Mouse (Mus musculus) midbrain, embryonic 12.5 days (tissue): ENCODE data around the gene Ankrd13d. TPM values are rescaled to one million over a fixed set of nuclear protein-coding genes. Genes with fewer than 3 reads are reported as not detected.
A peak's percentile ranks its signal among the peaks of the same experiment; 100 is the strongest.

Experiments
- ATAC-seq: fragments of 200-750 bp; cut with Nextera tagmentation; 2 replicates; pipeline ENCODE4 v1.8.0; 2017; ENCODE audit warnings: low read depth, moderate TSS enrichment, moderate library complexity; ENCODE audit not compliant: low FRiP score
- H3K27ac ChIP-seq: fragments of 300-500 bp; sonication (generic); replicated peaks from 2 replicates; pipeline ENCODE4 v1.5.1; 2016; ENCODE audit warnings: mild to moderate bottlenecking
- H3K27me3 ChIP-seq: fragments of 300-500 bp; sonication (generic); 2 replicates; pipeline ENCODE4 v1.6.1; 2016; ENCODE audit warnings: mild to moderate bottlenecking
- H3K36me3 ChIP-seq: fragments of 300-500 bp; sonication (generic); 2 replicates; pipeline ENCODE4 v1.6.1; 2016
- H3K4me1 ChIP-seq: fragments of 300-500 bp; sonication (generic); 2 replicates; pipeline ENCODE4 v1.6.1; 2016
- H3K4me2 ChIP-seq: fragments of 300-500 bp; sonication (generic); replicated peaks from 2 replicates; pipeline ENCODE4 v1.6.1; 2016; ENCODE audit warnings: mild to moderate bottlenecking, moderate library complexity
- H3K4me3 ChIP-seq: fragments of 300-500 bp; sonication (generic); 2 replicates; pipeline ENCODE4 v1.5.1; 2016; ENCODE audit warnings: mild to moderate bottlenecking
- H3K9ac ChIP-seq: fragments of 300-500 bp; sonication (generic); replicated peaks from 2 replicates; pipeline ENCODE4 v1.6.1; 2016; ENCODE audit warnings: mild to moderate bottlenecking, moderate library complexity
- H3K9me3 ChIP-seq: fragments of 300-500 bp; sonication (generic); 2 replicates; pipeline ENCODE4 v1.6.1; 2016; ENCODE audit warnings: mild to moderate bottlenecking
- WGBS: fragments of 180-500 bp; shearing (Covaris S2); methylation state at CpG from one replicate; pipeline ENCODE4 v1.1.7; 2016; 5-methylcytosine and 5-hydroxymethylcytosine counted together
- polyA plus RNA-seq: library from polyadenylated mRNA; unstranded; fragments of >200 nt; fragmentation: Nextera tagmentation; extraction: Ambion mirVana; gene quantifications from 2 replicates; pipeline ENCODE4 v1.2.1, GENCODE M21; 2016

Ankrd13d gene
- polyA plus RNA-seq, 1 experiment from 2014 or later, result 18.9 TPM

DNA sequence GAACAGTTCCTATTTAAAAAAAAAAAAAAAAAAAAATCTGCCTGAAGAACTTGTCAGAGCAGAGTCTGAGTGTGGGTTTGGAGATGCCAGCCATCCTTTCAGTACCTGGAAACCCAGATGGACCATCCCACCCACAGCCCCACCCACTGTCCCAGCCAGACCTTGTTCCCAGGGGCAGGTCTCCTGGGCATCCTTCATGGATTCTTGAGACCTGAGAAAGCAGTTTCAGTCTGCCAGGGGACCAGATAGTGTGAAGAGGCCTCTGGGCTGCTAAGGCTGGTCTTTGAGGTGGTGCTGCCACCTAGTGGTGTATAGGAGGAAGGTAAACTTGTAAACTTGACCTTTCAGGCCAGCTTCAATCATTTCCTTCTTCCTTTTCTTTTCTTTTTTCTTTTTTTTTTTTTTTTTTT is 26.8 kb upstream of the Ankrd13d start:
- H3K4me2 ChIP-seq, result no peak overlapping the region
- H3K9ac ChIP-seq, result no peak overlapping the region
- peaks cover 7% of the 10 kb centered on the region for H3K36me3 ChIP-seq
- H3K27ac ChIP-seq, result no peak overlapping the region
- H3K4me3 ChIP-seq, result no peak overlapping the region
- H3K4me1 ChIP-seq, result peaks cover 10% of the 10 kb centered on the region
- H3K9me3 ChIP-seq, result no peaks in the 10 kb centered on the region
- H3K27me3 ChIP-seq, result no peaks in the 10 kb centered on the region
- no peak for ATAC-seq

DNA sequence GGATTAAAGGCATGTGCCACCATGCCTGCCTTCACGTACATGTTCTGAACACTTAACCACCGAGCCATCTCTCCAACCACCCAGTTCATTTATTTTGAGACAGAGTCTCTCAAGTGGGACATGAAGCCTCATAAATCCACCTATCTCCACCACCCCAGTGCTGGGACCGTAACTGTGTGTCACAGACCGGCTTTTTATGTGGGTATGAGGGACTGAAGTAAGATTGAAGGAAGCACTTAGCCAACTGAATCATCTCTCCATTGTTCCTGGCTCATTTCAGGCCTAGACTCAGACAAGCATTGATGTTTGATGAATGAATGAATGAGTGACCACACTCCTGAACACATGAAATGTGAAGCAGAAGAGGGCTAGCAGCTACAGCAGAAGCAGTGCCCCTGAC is 26.4 kb upstream of the Ankrd13d start:
- no peak overlapping the region for H3K27ac ChIP-seq
- peaks cover 7% of the 10 kb centered on the region for H3K36me3 ChIP-seq
- H3K27me3 ChIP-seq, result no peaks in the 10 kb centered on the region
- H3K4me2 ChIP-seq, result no peak overlapping the region
- no peaks in the 10 kb centered on the region for H3K9me3 ChIP-seq
- ATAC-seq, result no peak
- H3K4me1 ChIP-seq, result peaks cover 15% of the 10 kb centered on the region
- H3K4me3 ChIP-seq, result no peak overlapping the region
- WGBS, result 94% methylated on average over 4 of the region's 4 CpGs
- H3K9ac ChIP-seq, result no peak overlapping the region

DNA sequence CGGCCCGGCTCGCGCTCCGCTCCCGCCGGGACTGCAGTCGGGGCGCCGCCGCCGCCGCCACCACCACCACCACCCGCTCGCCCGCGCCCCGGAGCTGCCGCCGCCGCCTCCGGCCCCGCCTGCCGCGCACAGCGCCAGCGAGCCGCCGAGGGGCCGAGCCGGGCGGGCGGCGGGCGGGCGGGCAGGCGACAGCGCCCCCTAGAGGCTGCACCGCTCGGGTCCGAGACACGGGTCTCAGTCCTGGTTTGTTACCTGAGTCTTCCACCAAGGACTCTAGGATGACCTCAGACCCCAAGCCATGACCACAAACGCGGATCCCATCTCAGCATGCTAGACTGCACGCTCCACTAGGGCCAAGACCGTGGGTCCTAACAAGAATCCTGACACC is 23.2 kb upstream of the Ankrd13d start, which contains the start of gene Grk2:
Grk2 (minus strand) TSS at position 33 of the 388 bp plus-strand sequence.
- Histone ChIP-seq H3K4me1 (peaks cover 46% of the 10 kb centered on the region), H3K27ac (peak within 1 kb of the TSS; percentile 73), H3K27me3 (no peaks in the 10 kb centered on the region), H3K9ac (peak within 1 kb of the TSS; percentile 95), H3K4me3 (peak within 1 kb of the TSS; percentile 95), H3K9me3 (no peaks in the 10 kb centered on the region), H3K36me3 (no peaks in the 10 kb centered on the region), H3K4me2 (peak within 1 kb of the TSS; percentile 78)
- 7% methylated on average over 4 of the region's 46 CpGs for WGBS
- ATAC-seq, result peak; percentile 84

DNA sequence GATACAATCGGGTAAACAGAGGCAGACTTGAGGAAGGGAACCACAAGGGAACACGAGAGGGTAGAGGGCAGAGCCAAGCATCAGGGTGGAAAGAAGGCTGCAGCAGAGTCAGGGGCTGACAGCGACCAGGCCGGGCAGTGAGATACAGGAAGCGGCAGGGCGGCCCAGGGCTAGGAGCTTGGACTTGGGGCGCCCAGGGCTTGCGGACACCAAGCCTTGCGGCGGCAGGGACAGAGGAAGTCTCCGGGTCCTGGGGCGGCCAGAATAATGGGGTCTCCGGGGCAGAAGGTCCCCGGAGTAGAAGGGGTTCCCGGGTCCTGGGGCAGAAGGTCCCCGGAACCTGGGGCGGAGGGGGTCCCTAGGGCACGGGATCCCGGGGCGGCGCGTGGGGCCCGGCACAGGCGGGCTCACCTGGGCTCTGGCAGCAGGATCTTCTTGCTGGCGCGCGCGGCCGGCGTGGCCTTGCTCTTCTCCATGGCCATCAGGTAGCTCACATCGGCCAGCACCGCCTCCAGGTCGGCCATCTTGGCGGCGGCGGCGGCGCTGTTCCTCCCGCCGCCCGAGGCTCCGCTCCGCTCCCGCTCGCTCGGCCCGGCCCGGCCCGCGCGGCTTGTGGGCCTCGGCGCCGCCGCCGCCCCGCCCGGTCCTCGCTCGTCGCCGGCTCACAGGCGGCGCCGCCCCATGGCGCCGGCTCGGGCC is 22.7 kb upstream of the Ankrd13d start:
- peak; percentile 76 for ATAC-seq
- Histone ChIP-seq H3K36me3 (no peaks in the 10 kb centered on the region), H3K27me3 (no peaks in the 10 kb centered on the region), H3K4me2 (peak overlapping the region; percentile 78), H3K4me3 (peak overlapping the region; percentile 95), H3K9ac (peak overlapping the region; percentile 95), H3K4me1 (peaks cover 48% of the 10 kb centered on the region), H3K27ac (peak overlapping the region; percentile 73), H3K9me3 (no peaks in the 10 kb centered on the region)
- WGBS, result under 1% methylated on average over 47 of the region's 68 CpGs

DNA sequence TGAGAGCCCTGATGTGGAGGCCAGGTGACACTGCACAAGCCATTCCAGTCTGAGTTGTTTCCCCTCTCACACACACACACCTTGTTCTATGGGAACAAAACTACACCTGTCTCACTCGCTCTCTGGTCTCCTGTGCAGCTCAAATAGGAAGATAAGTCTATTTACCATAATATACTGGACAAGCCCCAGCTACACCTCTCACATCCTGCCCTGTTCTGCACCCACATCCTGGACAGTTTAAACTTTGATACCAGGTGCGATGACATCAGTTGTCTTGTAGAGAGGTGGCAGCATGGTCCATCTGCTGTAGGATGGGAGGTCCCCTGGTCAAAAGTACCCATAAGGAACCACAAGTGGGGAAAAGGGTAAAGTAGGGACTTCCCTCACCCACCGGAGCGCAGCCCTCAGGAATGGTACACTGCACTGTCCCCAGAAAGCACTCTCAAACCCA is 22.0 kb upstream of the Ankrd13d start:
- 63% methylated on average over 4 of the region's 4 CpGs for WGBS
- H3K27ac ChIP-seq, result no peak overlapping the region
- ATAC-seq, result no peak
- no peaks in the 10 kb centered on the region for H3K9me3 ChIP-seq
- peaks cover 48% of the 10 kb centered on the region for H3K4me1 ChIP-seq
- H3K27me3 ChIP-seq, result no peaks in the 10 kb centered on the region
- peak overlapping the region; percentile 95 for H3K4me3 ChIP-seq
- peak overlapping the region; percentile 95 for H3K9ac ChIP-seq
- H3K4me2 ChIP-seq, result peak overlapping the region; percentile 78
- no peaks in the 10 kb centered on the region for H3K36me3 ChIP-seq

DNA sequence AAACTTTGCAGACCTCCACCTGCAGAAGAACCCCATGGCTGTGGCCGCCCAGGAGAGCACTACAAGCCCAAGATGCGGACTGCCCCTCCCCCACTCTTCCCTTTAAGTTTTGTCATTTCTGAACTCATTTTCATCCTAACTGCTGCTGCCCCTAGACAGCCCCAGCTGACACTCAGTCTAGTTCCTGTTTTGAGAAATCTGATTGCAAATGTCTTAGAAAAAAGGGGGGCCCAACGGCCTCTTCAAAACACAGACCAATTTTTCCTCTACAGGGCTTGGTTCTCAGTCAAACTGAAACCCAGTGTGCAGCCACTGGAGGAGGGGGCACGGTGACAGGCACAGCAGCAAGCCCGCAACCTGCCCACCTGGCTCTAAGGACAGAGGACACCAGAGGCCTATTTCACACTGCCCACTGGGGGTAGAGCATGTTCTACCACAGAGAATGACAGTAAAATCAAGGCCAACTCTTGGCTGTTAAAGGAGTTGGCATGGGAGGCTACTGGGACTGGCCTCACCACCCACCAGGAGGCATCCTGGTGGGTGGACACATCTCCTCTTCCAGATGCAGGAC is 21.4 kb upstream of the Ankrd13d start:
- Histone ChIP-seq H3K4me1 (peaks cover 48% of the 10 kb centered on the region), H3K27me3 (no peaks in the 10 kb centered on the region), H3K27ac (no peak overlapping the region), H3K9ac (peak overlapping the region; percentile 95), H3K4me3 (peak overlapping the region; percentile 95), H3K9me3 (no peaks in the 10 kb centered on the region), H3K4me2 (peak overlapping the region; percentile 78), H3K36me3 (no peaks in the 10 kb centered on the region)
- ATAC-seq, result no peak
- 79% methylated on average over 5 of the region's 5 CpGs for WGBS

DNA sequence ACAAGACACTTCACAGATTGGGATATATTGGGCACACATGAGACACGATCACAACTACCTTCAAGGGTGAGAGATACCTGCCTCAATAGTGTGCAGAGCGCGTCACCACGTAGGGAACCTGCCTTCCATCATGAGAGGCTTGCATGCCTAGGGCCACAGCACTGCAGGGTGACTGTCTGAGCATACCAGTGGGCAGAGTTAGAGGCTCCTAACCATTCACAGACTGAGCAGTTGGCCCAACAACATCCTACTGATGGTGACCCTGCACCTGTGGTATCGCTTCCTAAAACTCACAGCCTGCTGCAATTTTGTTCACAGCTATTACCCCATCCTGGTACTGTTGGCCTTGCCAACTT is 20.7 kb upstream of the Ankrd13d start:
- Histone ChIP-seq H3K4me1 (peaks cover 48% of the 10 kb centered on the region), H3K4me2 (0 out of 2 replicates have a peak overlapping the region, but pooled peaks have one; percentile 7), H3K9ac (no peak overlapping the region)

DNA sequence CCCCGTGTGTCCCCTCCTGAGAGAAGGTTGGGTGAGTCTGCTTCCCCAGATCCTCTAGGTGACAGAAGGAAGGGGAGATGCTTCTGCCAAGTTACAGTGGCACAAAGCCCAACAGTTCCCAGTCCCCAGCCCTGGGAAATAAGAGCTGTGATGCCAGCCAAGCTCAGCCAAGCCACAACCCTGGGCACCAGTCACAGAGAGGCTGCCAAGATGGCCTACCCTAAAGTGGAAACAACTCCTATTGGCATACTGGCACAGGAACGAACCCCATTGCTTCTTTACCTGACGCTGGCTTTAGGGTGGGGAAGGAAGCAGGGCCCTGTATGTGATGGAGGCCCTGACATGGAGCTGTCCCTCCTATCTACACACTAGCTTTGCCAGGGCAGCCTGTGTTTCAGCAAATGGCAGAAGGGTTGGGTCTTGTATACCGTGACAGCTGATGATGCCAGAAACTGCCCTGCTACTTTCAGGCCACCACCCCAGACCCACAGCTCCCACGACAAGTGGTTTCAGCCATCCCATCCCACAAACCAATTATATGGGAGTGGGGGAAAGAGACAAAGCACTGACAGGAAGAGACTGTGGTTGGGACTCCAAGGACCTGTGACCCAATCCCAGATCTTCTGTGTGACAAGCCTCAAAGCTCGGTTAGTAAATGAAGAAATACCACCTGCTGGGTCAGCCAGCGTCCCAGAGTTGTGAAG is 20.2 kb upstream of the Ankrd13d start:
- Histone ChIP-seq H3K4me3 (no peak overlapping the region), H3K36me3 (no peaks in the 10 kb centered on the region), H3K27me3 (no peaks in the 10 kb centered on the region), H3K4me1 (peaks cover 48% of the 10 kb centered on the region), H3K4me2 (peak overlapping the region; percentile 22), H3K9ac (no peak overlapping the region), H3K27ac (peak overlapping the region; percentile 76; the same call in 1 of the 2 replicates), H3K9me3 (no peaks in the 10 kb centered on the region)
- 78% methylated on average over 7 of the region's 7 CpGs for WGBS
- ATAC-seq, result no peak

More for the DNA sequence above, 20.7 kb upstream of the Ankrd13d start:
- ATAC-seq, result no peak
- Histone ChIP-seq H3K9me3 (no peaks in the 10 kb centered on the region), H3K36me3 (no peaks in the 10 kb centered on the region), H3K27ac (no peak overlapping the region), H3K27me3 (no peaks in the 10 kb centered on the region), H3K4me3 (no peak overlapping the region)
- WGBS, result 94% methylated on average over 5 of the region's 5 CpGs

DNA sequence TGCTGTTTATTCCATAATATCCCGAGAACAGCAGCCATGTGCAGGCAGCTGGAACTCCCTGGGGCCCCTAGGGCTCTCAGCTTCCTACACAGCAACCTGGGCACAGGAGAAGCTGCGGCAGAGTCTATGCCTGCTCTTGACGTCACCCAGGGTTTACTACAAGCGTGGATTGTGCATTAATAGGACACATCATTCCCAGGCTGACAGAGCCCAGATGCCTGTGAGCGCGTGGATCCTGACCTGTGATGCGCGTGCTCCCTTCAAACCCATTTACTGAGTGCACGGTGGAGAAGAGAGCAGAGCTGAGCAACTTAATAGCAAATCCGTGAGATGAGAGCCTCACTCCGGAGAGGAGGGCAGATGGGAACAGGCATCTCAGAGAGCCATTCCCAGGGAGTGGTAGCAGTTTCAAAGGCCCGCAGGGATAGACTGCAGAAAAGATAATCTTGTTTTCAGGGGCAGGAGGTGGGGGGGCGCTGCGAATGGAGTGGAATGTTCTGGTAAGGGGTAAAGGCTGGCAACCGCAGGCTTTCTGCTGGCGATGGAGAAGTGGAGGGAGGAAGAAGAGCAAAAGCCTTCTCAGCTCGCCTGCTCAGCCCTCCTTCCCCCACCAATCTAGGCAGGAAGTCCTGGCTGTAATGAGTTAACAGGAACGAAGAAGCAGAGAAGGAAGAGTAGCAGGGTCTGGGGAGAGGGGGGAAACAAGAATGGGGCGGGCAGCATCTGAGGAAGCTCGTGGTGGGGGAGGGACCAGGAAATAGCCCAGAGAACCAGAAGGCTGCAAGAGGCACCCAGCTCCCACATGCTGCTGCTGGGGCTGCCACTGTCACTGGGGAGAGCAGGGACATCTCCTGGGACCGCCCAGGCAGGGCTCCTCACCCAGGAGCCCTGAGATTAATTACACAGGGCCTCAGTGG is 19.1 kb upstream of the Ankrd13d start:
- Histone ChIP-seq H3K9me3 (no peaks in the 10 kb centered on the region), H3K4me3 (no peak overlapping the region), H3K9ac (peak overlapping the region; percentile 37), H3K4me1 (peaks cover 48% of the 10 kb centered on the region), H3K36me3 (no peaks in the 10 kb centered on the region), H3K27ac (peak overlapping the region; percentile 76), H3K27me3 (no peaks in the 10 kb centered on the region), H3K4me2 (peak overlapping the region; percentile 22)
- ATAC-seq, result no peak
- 37% methylated on average over 21 of the region's 21 CpGs for WGBS

DNA sequence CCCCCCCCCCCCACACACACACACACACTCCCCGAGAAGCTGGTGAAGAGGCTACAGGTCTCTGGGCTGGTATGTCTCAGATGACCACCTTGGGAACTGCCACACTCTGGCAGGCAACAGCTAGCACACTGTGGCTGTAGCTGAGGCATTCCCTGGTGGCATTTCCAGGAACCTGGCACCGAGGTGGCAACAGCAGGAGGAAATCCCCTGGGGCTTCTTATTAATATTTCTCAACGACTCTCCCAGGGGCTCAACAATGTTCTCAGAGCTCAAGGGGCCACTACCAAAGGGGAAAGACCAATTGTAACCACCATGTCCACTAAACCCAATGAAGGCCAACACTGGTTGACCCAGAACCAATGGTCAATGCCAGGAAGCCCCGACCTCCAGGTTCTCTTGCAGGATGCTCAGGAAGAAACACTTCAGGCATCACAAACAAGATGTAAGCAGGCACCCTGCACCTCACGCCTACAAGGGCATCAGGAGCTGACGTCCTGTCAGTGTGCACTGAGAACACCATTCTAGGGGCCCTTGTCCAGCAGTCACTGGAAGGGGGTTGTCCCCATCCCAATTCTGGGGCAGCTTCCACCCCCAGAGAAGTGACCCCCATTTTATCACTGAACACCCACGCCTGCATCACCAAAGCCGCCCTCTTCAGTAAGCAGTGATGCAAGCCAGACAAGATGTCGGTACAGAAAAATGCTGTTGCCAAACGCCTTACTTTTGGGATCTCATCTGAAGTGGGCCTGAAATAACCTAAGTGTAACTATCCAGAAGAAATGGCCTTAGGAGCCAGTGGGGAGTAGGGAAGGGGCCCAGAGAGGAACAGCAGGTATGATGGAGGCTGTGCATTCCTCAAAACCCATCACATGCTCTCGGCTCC is 18.2 kb upstream of the Ankrd13d start:
- Histone ChIP-seq H3K4me1 (peaks cover 45% of the 10 kb centered on the region), H3K27me3 (no peaks in the 10 kb centered on the region), H3K36me3 (no peaks in the 10 kb centered on the region), H3K9me3 (no peaks in the 10 kb centered on the region), H3K4me2 (peak overlapping the region; percentile 22), H3K4me3 (no peak overlapping the region), H3K9ac (peak overlapping the region; percentile 37; the same call in 1 of the 2 replicates), H3K27ac (peak overlapping the region; percentile 76; the same call in 1 of the 2 replicates)
- WGBS, result 74% methylated on average over 11 of the region's 11 CpGs
- no peak for ATAC-seq

DNA sequence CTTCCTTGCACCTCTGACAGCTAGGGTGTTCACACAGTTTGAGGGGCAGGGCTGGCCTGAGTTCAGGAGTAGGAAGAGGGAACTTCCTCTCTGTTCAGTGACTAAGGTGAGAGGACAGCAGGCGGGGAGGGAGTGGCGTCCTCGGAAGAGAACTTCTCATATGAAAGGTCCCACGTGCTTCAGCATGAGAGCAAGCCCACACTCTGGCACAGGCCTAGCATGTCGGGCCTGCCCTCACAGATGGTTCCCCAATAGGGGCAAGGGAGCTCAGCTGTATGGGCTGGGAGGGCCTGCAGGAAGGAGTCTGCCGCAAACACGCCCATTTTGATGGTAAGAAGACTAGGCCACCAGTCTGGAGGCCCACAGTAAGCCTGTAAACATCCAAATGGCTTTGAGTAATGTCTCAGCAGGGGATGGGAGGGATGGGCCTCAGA is 17.4 kb upstream of the Ankrd13d start:
- 44% methylated on average over 7 of the region's 7 CpGs for WGBS
- H3K36me3 ChIP-seq, result no peaks in the 10 kb centered on the region
- H3K4me2 ChIP-seq, result no peak overlapping the region
- H3K9me3 ChIP-seq, result no peaks in the 10 kb centered on the region
- no peak overlapping the region for H3K27ac ChIP-seq
- H3K4me1 ChIP-seq, result peaks cover 44% of the 10 kb centered on the region
- ATAC-seq, result no peak
- H3K9ac ChIP-seq, result no peak overlapping the region
- H3K27me3 ChIP-seq, result no peaks in the 10 kb centered on the region
- no peak overlapping the region for H3K4me3 ChIP-seq
